Mouse (Mus musculus): ENCODE results near the gene Crxos. TPM values are rescaled to one million over a fixed set of nuclear protein-coding genes. Genes with fewer than 3 reads are reported as not detected.

Crxos gene
- polyA plus RNA-seq (2015; fragmentation: Nextera tagmentation; extraction: Ambion mirVana): not detected in 2 replicates

- no peak for ATAC-seq (ENCODE audit: insufficient number of reproducible peaks, low FRiP score, low TSS enrichment, low read depth)
- 87% methylated on average over 2 of the region's 2 CpGs for WGBS
- no peak within 1 kb of the TSS for H3K4me3 ChIP-seq (replicated peaks)
Observed at GRCm38 (mm10) chr7:15882317-15882716, at the start of gene Crxos. Gene Crxos (plus strand): TSS chr7:15882617.

GRCm38 (mm10) chr7:15839578-15839977 lies 42.8 kb upstream of the Crxos start, which contains the start of gene Obox6:
Gene Obox6 (minus strand): TSS chr7:15839678.
- Histone ChIP-seq H3K36me3 (no peaks in the 10 kb centered on the region), H3K4me3 (replicated peaks) (no peak within 1 kb of the TSS), H3K9ac (no peak within 1 kb of the TSS), H3K27me3 (no peaks in the 10 kb centered on the region), H3K4me2 (replicated peaks) (no peak within 1 kb of the TSS), H3K9me3 (replicated peaks) (no peaks in the 10 kb centered on the region), H3K4me1 (no peaks in the 10 kb centered on the region), H3K27ac (replicated peaks) (no peak within 1 kb of the TSS)
- ATAC-seq (ENCODE audit: insufficient number of reproducible peaks, low FRiP score, low TSS enrichment, low read depth): no peak
- WGBS: 85% methylated on average over 3 of the region's 3 CpGs

More at GRCm38 (mm10) chr7:15882317-15882716, at the start of gene Crxos:
- Histone ChIP-seq H3K9ac (no peak within 1 kb of the TSS), H3K4me2 (replicated peaks) (no peak within 1 kb of the TSS), H3K4me1 (no peaks in the 10 kb centered on the region), H3K27ac (replicated peaks) (no peak within 1 kb of the TSS), H3K36me3 (no peaks in the 10 kb centered on the region), H3K27me3 (no peaks in the 10 kb centered on the region), H3K9me3 (replicated peaks) (no peaks in the 10 kb centered on the region)

- no peak overlapping the region for H3K9ac ChIP-seq
- 34% methylated on average over 2 of the region's 2 CpGs for WGBS
- no peaks in the 10 kb centered on the region for H3K4me1 ChIP-seq
- no peak overlapping the region for H3K4me2 ChIP-seq (replicated peaks)
- H3K27ac ChIP-seq (replicated peaks): no peak overlapping the region
- no peaks in the 10 kb centered on the region for H3K36me3 ChIP-seq
- H3K4me3 ChIP-seq (replicated peaks): no peak overlapping the region
- no peaks in the 10 kb centered on the region for H3K9me3 ChIP-seq (replicated peaks)
- H3K27me3 ChIP-seq: no peaks in the 10 kb centered on the region
- ATAC-seq (ENCODE audit: insufficient number of reproducible peaks, low FRiP score, low TSS enrichment, low read depth): no peak
Observed at GRCm38 (mm10) chr7:15859657-15860056, 22.8 kb upstream of the Crxos start.

- H3K36me3 ChIP-seq: no peaks in the 10 kb centered on the region
- H3K4me2 ChIP-seq (replicated peaks): no peak overlapping the region
- H3K4me3 ChIP-seq (replicated peaks): no peak overlapping the region
- H3K9ac ChIP-seq: no peak overlapping the region
- H3K4me1 ChIP-seq: no peaks in the 10 kb centered on the region
- no peak for ATAC-seq (ENCODE audit: insufficient number of reproducible peaks, low FRiP score, low TSS enrichment, low read depth)
- no peak overlapping the region for H3K27ac ChIP-seq (replicated peaks)
- H3K9me3 ChIP-seq (replicated peaks): no peaks in the 10 kb centered on the region
- WGBS: 52% methylated on average over 4 of the region's 4 CpGs
- H3K27me3 ChIP-seq: no peaks in the 10 kb centered on the region
Observed at GRCm38 (mm10) chr7:15864104-15864503, 18.3 kb upstream of the Crxos start.

- Histone ChIP-seq H3K9me3 (replicated peaks) (no peaks in the 10 kb centered on the region), H3K36me3 (no peaks in the 10 kb centered on the region), H3K27me3 (no peaks in the 10 kb centered on the region), H3K27ac (replicated peaks) (no peak within 1 kb of the TSS), H3K4me1 (no peaks in the 10 kb centered on the region), H3K9ac (no peak within 1 kb of the TSS), H3K4me2 (replicated peaks) (no peak within 1 kb of the TSS), H3K4me3 (replicated peaks) (no peak within 1 kb of the TSS)
- 43% methylated on average over 4 of the region's 4 CpGs for WGBS
- ATAC-seq (ENCODE audit: insufficient number of reproducible peaks, low FRiP score, low TSS enrichment, low read depth): no peak
Observed at GRCm38 (mm10) chr7:15879756-15880155, 2.7 kb upstream of the Crxos start, which contains the start of gene Crx. Gene Crx (minus strand): TSS chr7:15879968.

- H3K4me2 ChIP-seq (replicated peaks): no peak overlapping the region
- H3K9ac ChIP-seq: no peak overlapping the region
- no peak for ATAC-seq (ENCODE audit: insufficient number of reproducible peaks, low FRiP score, low TSS enrichment, low read depth)
- no peaks in the 10 kb centered on the region for H3K9me3 ChIP-seq (replicated peaks)
- no peak overlapping the region for H3K4me3 ChIP-seq (replicated peaks)
- H3K4me1 ChIP-seq: no peaks in the 10 kb centered on the region
- 3% methylated on average over 7 of the region's 7 CpGs for WGBS
- no peaks in the 10 kb centered on the region for H3K36me3 ChIP-seq
- H3K27ac ChIP-seq (replicated peaks): no peak overlapping the region
- no peaks in the 10 kb centered on the region for H3K27me3 ChIP-seq
Observed at GRCm38 (mm10) chr7:15881388-15881787, 1.0 kb upstream of the Crxos start.

GRCm38 (mm10) chr7:15881831-15882230 lies 586 bp upstream of the Crxos start:
- H3K4me3 ChIP-seq (replicated peaks): no peak overlapping the region
- no peaks in the 10 kb centered on the region for H3K36me3 ChIP-seq
- no peak overlapping the region for H3K9ac ChIP-seq
- H3K4me2 ChIP-seq (replicated peaks): no peak overlapping the region
- 48% methylated on average over 3 of the region's 3 CpGs for WGBS
- H3K27ac ChIP-seq (replicated peaks): no peak overlapping the region
- no peaks in the 10 kb centered on the region for H3K9me3 ChIP-seq (replicated peaks)
- no peaks in the 10 kb centered on the region for H3K4me1 ChIP-seq
- H3K27me3 ChIP-seq: no peaks in the 10 kb centered on the region
- no peak for ATAC-seq (ENCODE audit: insufficient number of reproducible peaks, low FRiP score, low TSS enrichment, low read depth)

GRCm38 (mm10) chr7:15884127-15884526 lies 1.7 kb downstream of the Crxos start:
- Histone ChIP-seq H3K27me3 (no peaks in the 10 kb centered on the region), H3K36me3 (no peaks in the 10 kb centered on the region), H3K4me1 (no peaks in the 10 kb centered on the region), H3K9ac (no peak overlapping the region), H3K4me2 (replicated peaks) (no peak overlapping the region), H3K4me3 (replicated peaks) (no peak overlapping the region), H3K27ac (replicated peaks) (no peak overlapping the region), H3K9me3 (replicated peaks) (no peaks in the 10 kb centered on the region)
- 88% methylated on average over 2 of the region's 2 CpGs for WGBS
- ATAC-seq (ENCODE audit: insufficient number of reproducible peaks, low FRiP score, low TSS enrichment, low read depth): no peak

GRCm38 (mm10) chr7:15894251-15894650 lies 11.8 kb downstream of the Crxos start:
- H3K4me3 ChIP-seq (replicated peaks): no peak overlapping the region
- H3K4me1 ChIP-seq: no peaks in the 10 kb centered on the region
- H3K27me3 ChIP-seq: no peaks in the 10 kb centered on the region
- H3K9me3 ChIP-seq (replicated peaks): no peaks in the 10 kb centered on the region
- no peak overlapping the region for H3K4me2 ChIP-seq (replicated peaks)
- ATAC-seq (ENCODE audit: insufficient number of reproducible peaks, low FRiP score, low TSS enrichment, low read depth): no peak
- H3K9ac ChIP-seq: no peak overlapping the region
- 87% methylated on average over 1 of the region's 1 CpGs for WGBS
- no peak overlapping the region for H3K27ac ChIP-seq (replicated peaks)
- no peaks in the 10 kb centered on the region for H3K36me3 ChIP-seq

- Histone ChIP-seq H3K27me3 (no peaks in the 10 kb centered on the region), H3K9me3 (replicated peaks) (no peaks in the 10 kb centered on the region), H3K4me3 (replicated peaks) (no peak overlapping the region), H3K9ac (no peak overlapping the region), H3K27ac (replicated peaks) (no peak overlapping the region), H3K4me1 (no peaks in the 10 kb centered on the region), H3K36me3 (no peaks in the 10 kb centered on the region), H3K4me2 (replicated peaks) (no peak overlapping the region)
- ATAC-seq (ENCODE audit: insufficient number of reproducible peaks, low FRiP score, low TSS enrichment, low read depth): no peak
- WGBS: 75% methylated on average over 9 of the region's 9 CpGs
Observed at GRCm38 (mm10) chr7:15901366-15902048, 19.1 kb downstream of the Crxos start.

- no peaks in the 10 kb centered on the region for H3K36me3 ChIP-seq
- no peaks in the 10 kb centered on the region for H3K27me3 ChIP-seq
- 63% methylated on average over 7 of the region's 7 CpGs for WGBS
- no peaks in the 10 kb centered on the region for H3K4me1 ChIP-seq
- no peaks in the 10 kb centered on the region for H3K9me3 ChIP-seq (replicated peaks)
- no peak overlapping the region for H3K27ac ChIP-seq (replicated peaks)
- H3K9ac ChIP-seq: no peak overlapping the region
- no peak for ATAC-seq (ENCODE audit: insufficient number of reproducible peaks, low FRiP score, low TSS enrichment, low read depth)
- no peak overlapping the region for H3K4me2 ChIP-seq (replicated peaks)
- no peak overlapping the region for H3K4me3 ChIP-seq (replicated peaks)
Observed at GRCm38 (mm10) chr7:15905861-15906260, 23.4 kb downstream of the Crxos start.

GRCm38 (mm10) chr7:15906602-15907001 lies 24.2 kb downstream of the Crxos start:
- H3K9ac ChIP-seq: no peak overlapping the region
- no peaks in the 10 kb centered on the region for H3K27me3 ChIP-seq
- H3K4me1 ChIP-seq: no peaks in the 10 kb centered on the region
- 82% methylated on average over 1 of the region's 1 CpGs for WGBS
- H3K36me3 ChIP-seq: no peaks in the 10 kb centered on the region
- no peaks in the 10 kb centered on the region for H3K9me3 ChIP-seq (replicated peaks)
- no peak overlapping the region for H3K27ac ChIP-seq (replicated peaks)
- no peak overlapping the region for H3K4me2 ChIP-seq (replicated peaks)
- ATAC-seq (ENCODE audit: insufficient number of reproducible peaks, low FRiP score, low TSS enrichment, low read depth): no peak
- no peak overlapping the region for H3K4me3 ChIP-seq (replicated peaks)

Data from embryonic facial prominence, embryonic 15.5 days (tissue).